23 mouse cellular contexts compared by ENCODE assay signal in the genomic region with DNA sequence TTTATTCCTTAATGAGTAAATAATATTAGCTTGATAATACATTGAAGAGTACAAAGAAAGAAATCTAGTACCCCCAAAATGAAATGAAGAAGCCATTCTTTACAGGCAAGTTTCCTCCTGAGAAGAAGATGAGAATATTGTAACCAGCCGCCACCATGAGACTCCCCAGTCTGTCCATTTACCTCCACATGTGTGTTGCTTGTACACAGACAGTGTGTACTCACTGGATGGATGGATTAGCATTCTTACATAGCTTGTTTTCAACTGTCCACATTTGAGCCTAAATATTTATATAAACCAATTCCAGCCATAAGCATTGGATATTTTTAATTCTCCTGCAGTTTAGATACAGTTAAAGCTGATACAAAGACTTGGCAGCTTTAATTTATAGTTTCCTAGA.
"Had no signal": no experiment of that assay in that cellular context is flagged by ENCODE, and none has a peak within 500 bp of the region (broad histone marks: within the 10 kb centered on the region; RNA-seq: fewer than 3 reads in every experiment).

No protein-coding gene starts in this region.

- H3K36me3 ChIP-seq: heart, embryonic 13.5 days; heart, embryonic 15.5 days; hindbrain, embryonic 13.5 days; hindbrain, embryonic 15.5 days; limb, embryonic 10.5 days; limb, embryonic 12.5 days had no signal

- H3K27ac ChIP-seq: heart, adult 2 months; heart, embryonic 13.5 days; heart, embryonic 15.5 days; hindbrain, embryonic 13.5 days; hindbrain, embryonic 15.5 days; hindbrain, postnatal 0 days; layer of hippocampus, adult 2 months; left cerebral cortex, adult 2 months; limb, embryonic 10.5 days; limb, embryonic 12.5 days had no signal

- H3K9ac ChIP-seq: forebrain, postnatal 0 days; heart, embryonic 13.5 days; heart, embryonic 15.5 days; hindbrain, embryonic 13.5 days; hindbrain, embryonic 15.5 days; limb, embryonic 12.5 days had no signal

- H3K4me2 ChIP-seq: heart, embryonic 11.5 days; heart, embryonic 13.5 days; heart, embryonic 15.5 days; hindbrain, embryonic 13.5 days; hindbrain, embryonic 15.5 days; limb, embryonic 12.5 days had no signal

- H3K4me3 ChIP-seq: heart, adult 2 months; heart, embryonic 13.5 days; heart, embryonic 15.5 days; hindbrain, embryonic 13.5 days; hindbrain, embryonic 15.5 days; layer of hippocampus, adult 2 months; left cerebral cortex, adult 2 months; limb, embryonic 10.5 days; limb, embryonic 12.5 days had no signal

- H3K9me3 ChIP-seq: heart, embryonic 13.5 days; heart, embryonic 15.5 days; hindbrain, embryonic 13.5 days; hindbrain, embryonic 15.5 days; limb, embryonic 10.5 days; limb, embryonic 12.5 days had no signal

- H3K27me3 ChIP-seq: heart, embryonic 13.5 days; heart, embryonic 15.5 days; hindbrain, embryonic 13.5 days; hindbrain, embryonic 15.5 days; limb, embryonic 12.5 days had no signal

- DNase-seq: forebrain, postnatal 0 days; gastrocnemius, postnatal 14 days; gastrocnemius, postnatal 36 days; heart, adult 11 months; heart, adult 2 months; heart, postnatal 14 days; heart, postnatal 36 days; kidney, adult 18-20 months; kidney, adult 8-10 months; kidney, postnatal 10 days; kidney, postnatal 25 days; kidney, postnatal 4 days; liver had no signal

- H3K4me1 ChIP-seq: heart, embryonic 13.5 days; heart, embryonic 15.5 days; hindbrain, embryonic 13.5 days; hindbrain, embryonic 15.5 days; limb, embryonic 10.5 days; limb, embryonic 12.5 days had no signal

- ATAC-seq: forebrain, postnatal 0 days; hindbrain, postnatal 0 days had no signal
